Mouse (Mus musculus): Measurements from ENCODE around the gene Ift43. TPM values are rescaled to one million over a fixed set of nuclear protein-coding genes. Genes with fewer than 3 reads are reported as not detected.

Gene Ift43
- total RNA-seq, 1 experiment from 2014 or later = 1.6 TPM

Other genes with a start within 250 kb of the Ift43 start
- 0.05 TPM in 1 of 2 replicates, not detected in the other for gene Tgfb3, start 3.5 kb upstream of the Ift43 start, total RNA-seq (2017)
- 36.5 and 37.2 TPM in 2 replicates for gene Gpatch2l, start 159.3 kb downstream of the Ift43 start, total RNA-seq (2017)

Measured in common myeloid progenitor, adult 5-6 weeks (primary cell).